Mouse (Mus musculus) forebrain, embryonic 16.5 days (tissue): ENCODE measurements around the gene Mtmr6. TPM values are rescaled to one million over a fixed set of nuclear protein-coding genes. Genes with fewer than 3 reads are reported as not detected.

Experiments
- ATAC-seq: fragments of 200-750 bp; cut with Nextera tagmentation; 2 replicates; pipeline ENCODE4 v1.8.0; 2017; ENCODE audit warnings: mild to moderate bottlenecking, moderate library complexity
- H3K27ac ChIP-seq: fragments of 300-500 bp; sonication (generic); 2 replicates; pipeline ENCODE4 v1.5.1; 2014; ENCODE audit warnings: low read length, control low read depth
- H3K27me3 ChIP-seq: fragments of 300-500 bp; sonication (generic); replicated peaks from 2 replicates; pipeline ENCODE4 v1.6.1; 2014; ENCODE audit warnings: low read length; ENCODE audit not compliant: control insufficient read depth, insufficient read depth
- H3K36me3 ChIP-seq: fragments of 300-500 bp; sonication (generic); 2 replicates; pipeline ENCODE4 v1.6.1; 2014; ENCODE audit not compliant: control insufficient read depth, insufficient read depth
- H3K4me1 ChIP-seq: fragments of 300-500 bp; sonication (generic); replicated peaks from 2 replicates; pipeline ENCODE4 v1.6.1; 2014; ENCODE audit warnings: low read length; ENCODE audit not compliant: control insufficient read depth, insufficient read depth
- H3K4me2 ChIP-seq: fragments of 300-500 bp; sonication (generic); 2 replicates; pipeline ENCODE4 v1.6.1; 2014; ENCODE audit warnings: mild to moderate bottlenecking, low read length, control low read depth
- H3K4me3 ChIP-seq: fragments of 300-500 bp; sonication (generic); replicated peaks from 2 replicates; pipeline ENCODE4 v1.5.1; 2014; ENCODE audit warnings: mild to moderate bottlenecking, low read length, control low read depth
- H3K9ac ChIP-seq: fragments of 300-500 bp; sonication (generic); replicated peaks from 2 replicates; pipeline ENCODE4 v1.6.1; 2014; ENCODE audit warnings: low read depth, low read length, control low read depth
- H3K9me3 ChIP-seq: fragments of 300-500 bp; sonication (generic); 2 replicates; pipeline ENCODE4 v1.6.1; 2016; ENCODE audit warnings: low read length; ENCODE audit not compliant: control insufficient read depth
- WGBS: fragments of 180-500 bp; shearing (Covaris S2); extraction: QIAGEN DNeasy Blood & Tissue Kit; methylation state at CpG from one replicate; pipeline ENCODE4 v1.1.7; 2014; 5-methylcytosine and 5-hydroxymethylcytosine counted together
- polyA plus RNA-seq: library from polyadenylated mRNA; unstranded; fragments of >200 nt; fragmentation: Nextera tagmentation; extraction: Ambion mirVana; gene quantifications from 2 replicates; pipeline ENCODE4 v1.2.1, GENCODE M21; 2015

Gene Mtmr6
- polyA plus RNA-seq, 1 experiment from 2014 or later, result 73.2 TPM

GRCm38 (mm10) chr14:60275301-60276276 lies 10.6 kb downstream of the Mtmr6 start:
- Histone ChIP-seq H3K27ac (no peak overlapping the region), H3K36me3 (0 out of 2 replicates have a peak, but pooled peaks cover 4% of the 10 kb centered on the region), H3K4me1 (no peaks in the 10 kb centered on the region), H3K27me3 (no peaks in the 10 kb centered on the region), H3K4me3 (no peak overlapping the region), H3K9ac (no peak overlapping the region), H3K4me2 (no peak overlapping the region), H3K9me3 (no peaks in the 10 kb centered on the region)
- 94% methylated on average over 7 of the region's 7 CpGs for WGBS
- ATAC-seq, result no peak

GRCm38 (mm10) chr14:60286194-60286863 lies 21.3 kb downstream of the Mtmr6 start:
- H3K27ac ChIP-seq, result no peak overlapping the region
- no peaks in the 10 kb centered on the region for H3K4me1 ChIP-seq
- WGBS, result 92% methylated on average over 7 of the region's 7 CpGs
- no peak overlapping the region for H3K4me3 ChIP-seq
- no peaks in the 10 kb centered on the region for H3K27me3 ChIP-seq
- no peak overlapping the region for H3K9ac ChIP-seq
- H3K9me3 ChIP-seq, result no peaks in the 10 kb centered on the region
- 0 out of 2 replicates have a peak, but pooled peaks cover 4% of the 10 kb centered on the region for H3K36me3 ChIP-seq
- H3K4me2 ChIP-seq, result no peak overlapping the region
- no peak for ATAC-seq

- Histone ChIP-seq H3K27ac (no peak overlapping the region), H3K4me3 (no peak overlapping the region), H3K36me3 (peaks cover 10% of the 10 kb centered on the region; the same call in 1 of the 2 replicates), H3K9ac (no peak overlapping the region), H3K4me1 (no peaks in the 10 kb centered on the region), H3K27me3 (no peaks in the 10 kb centered on the region), H3K4me2 (no peak overlapping the region), H3K9me3 (no peaks in the 10 kb centered on the region)
- no peak for ATAC-seq
- 70% methylated on average over 4 of the region's 4 CpGs for WGBS
Observed at GRCm38 (mm10) chr14:60290363-60290762, 25.3 kb downstream of the Mtmr6 start.

GRCm38 (mm10) chr14:60295531-60295930 lies 30.5 kb downstream of the Mtmr6 start:
- Histone ChIP-seq H3K27me3 (no peaks in the 10 kb centered on the region), H3K36me3 (peaks cover 7% of the 10 kb centered on the region), H3K9ac (no peak overlapping the region), H3K4me1 (peaks cover 4% of the 10 kb centered on the region), H3K27ac (no peak overlapping the region), H3K9me3 (no peaks in the 10 kb centered on the region), H3K4me3 (no peak overlapping the region), H3K4me2 (no peak overlapping the region)
- ATAC-seq, result no peak
- 89% methylated on average over 1 of the region's 1 CpGs for WGBS

GRCm38 (mm10) chr14:60300224-60300991 lies 35.4 kb downstream of the Mtmr6 start:
- WGBS, result 24% methylated on average over 14 of the region's 14 CpGs
- H3K4me1 ChIP-seq, result peaks cover 14% of the 10 kb centered on the region
- no peaks in the 10 kb centered on the region for H3K9me3 ChIP-seq
- no peak overlapping the region for H3K4me2 ChIP-seq
- peak overlapping the region; percentile 3; the same call in 1 of the 2 replicates for H3K27ac ChIP-seq
- no peaks in the 10 kb centered on the region for H3K27me3 ChIP-seq
- no peak overlapping the region for H3K4me3 ChIP-seq
- H3K36me3 ChIP-seq, result peaks cover 2% of the 10 kb centered on the region
- H3K9ac ChIP-seq, result no peak overlapping the region
- ATAC-seq, result peak; percentile 50; the same call in 1 of the 2 replicates

- no peak overlapping the region for H3K9ac ChIP-seq
- H3K27ac ChIP-seq, result peak overlapping the region; percentile 3; the same call in 1 of the 2 replicates
- WGBS, result 4% methylated on average over 6 of the region's 6 CpGs
- peak; percentile 61 for ATAC-seq
- no peak overlapping the region for H3K4me3 ChIP-seq
- H3K4me1 ChIP-seq, result peaks cover 14% of the 10 kb centered on the region
- H3K27me3 ChIP-seq, result no peaks in the 10 kb centered on the region
- no peaks in the 10 kb centered on the region for H3K9me3 ChIP-seq
- H3K36me3 ChIP-seq, result peaks cover 2% of the 10 kb centered on the region
- H3K4me2 ChIP-seq, result no peak overlapping the region
Observed at GRCm38 (mm10) chr14:60301024-60301423, 36.0 kb downstream of the Mtmr6 start.

GRCm38 (mm10) chr14:60302441-60302840 lies 37.4 kb downstream of the Mtmr6 start:
- Histone ChIP-seq H3K4me1 (peaks cover 14% of the 10 kb centered on the region), H3K27ac (no peak overlapping the region), H3K36me3 (peaks cover 2% of the 10 kb centered on the region), H3K4me3 (no peak overlapping the region), H3K9me3 (no peaks in the 10 kb centered on the region), H3K9ac (no peak overlapping the region), H3K4me2 (no peak overlapping the region), H3K27me3 (no peaks in the 10 kb centered on the region)
- 51% methylated on average over 4 of the region's 4 CpGs for WGBS
- no peak for ATAC-seq

DNA sequence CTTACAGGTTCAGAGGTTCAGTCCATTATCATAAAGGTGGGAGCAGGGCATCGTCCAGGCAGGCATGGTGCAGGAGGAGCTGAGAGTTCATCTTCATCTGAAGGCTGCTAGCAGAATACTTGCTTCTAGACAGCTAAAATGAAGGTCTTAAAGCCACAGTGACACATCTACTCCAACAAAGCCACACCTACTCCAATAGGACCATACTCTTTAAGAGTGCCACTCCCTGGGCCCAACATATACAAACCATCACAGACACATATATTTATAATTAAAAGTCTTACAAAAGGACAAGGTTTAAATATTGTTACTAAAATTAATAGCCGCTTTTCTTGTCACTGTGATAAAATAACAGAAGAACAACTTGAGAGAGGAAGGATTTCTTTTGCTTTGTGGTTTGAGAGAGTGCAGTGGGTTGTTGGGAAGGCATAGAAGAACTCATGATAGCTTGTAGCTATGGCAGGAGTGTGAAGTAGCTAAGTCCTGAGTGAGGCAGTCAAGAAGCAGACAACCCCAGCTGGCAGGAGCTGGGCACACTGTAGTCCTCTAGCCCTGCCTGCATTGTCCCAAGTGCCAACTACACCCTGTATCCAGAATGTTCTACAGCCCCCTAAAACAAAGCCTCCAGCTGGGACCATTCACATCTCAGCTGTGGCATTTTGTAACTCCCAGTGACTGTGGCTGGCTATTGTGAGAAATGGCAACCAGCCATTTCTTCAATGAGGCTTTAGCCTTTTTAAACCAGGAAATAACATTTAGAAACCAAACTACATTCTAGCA lies 39.6 kb downstream of the Mtmr6 start:
- H3K4me1 ChIP-seq, result peaks cover 14% of the 10 kb centered on the region
- no peaks in the 10 kb centered on the region for H3K27me3 ChIP-seq
- no peak overlapping the region for H3K9ac ChIP-seq
- no peak overlapping the region for H3K4me3 ChIP-seq
- H3K4me2 ChIP-seq, result no peak overlapping the region
- 97% methylated on average over 2 of the region's 2 CpGs for WGBS
- H3K27ac ChIP-seq, result no peak overlapping the region
- peaks cover 2% of the 10 kb centered on the region; the same call in 1 of the 2 replicates for H3K36me3 ChIP-seq
- peak; percentile 67 for ATAC-seq
- H3K9me3 ChIP-seq, result no peaks in the 10 kb centered on the region
